In the genomic region with DNA sequence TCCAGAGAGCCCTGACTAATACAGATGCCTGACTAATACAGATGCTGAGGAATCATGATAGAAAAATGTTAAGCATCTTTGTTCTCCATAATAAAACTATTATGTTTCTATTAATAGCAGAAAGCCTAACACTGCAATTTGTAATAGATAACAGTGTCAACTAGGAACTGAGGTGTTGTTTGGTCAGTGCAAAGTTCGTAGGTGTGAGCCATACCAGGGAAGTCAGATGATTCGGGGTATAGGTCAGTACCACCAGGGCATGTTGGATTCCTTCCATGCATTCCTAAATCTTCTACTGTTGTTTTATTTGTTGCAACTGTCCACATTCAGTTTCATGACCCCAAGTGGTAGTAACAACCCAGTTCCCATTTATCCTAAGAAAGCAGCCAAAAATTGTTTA, we compare ENCODE assay signal across 26 mouse cellular contexts.
"Had no signal": no experiment of that assay in that cellular context is flagged by ENCODE, and none has a peak within 500 bp of the region (broad histone marks: within the 10 kb centered on the region; RNA-seq: fewer than 3 reads in every experiment).

No protein-coding gene starts in this region.

- H3K9me3 ChIP-seq: heart, embryonic 10.5 days; heart, embryonic 12.5 days; hindbrain, embryonic 10.5 days; hindbrain, embryonic 12.5 days; kidney, embryonic 15.5 days; limb, embryonic 10.5 days; limb, embryonic 12.5 days; liver, embryonic 12.5 days had no signal

- H3K4me1 ChIP-seq: heart, embryonic 10.5 days; heart, embryonic 12.5 days; hindbrain, embryonic 10.5 days; hindbrain, embryonic 12.5 days; kidney, embryonic 15.5 days; limb, embryonic 10.5 days; limb, embryonic 12.5 days; liver, embryonic 12.5 days had no signal

- H3K27ac ChIP-seq: gastrocnemius, adult 2 months; heart, embryonic 10.5 days; hindbrain, embryonic 10.5 days; hindbrain, embryonic 12.5 days; hindbrain, embryonic 14.5 days; kidney, embryonic 15.5 days; kidney, postnatal 0 days; left cerebral cortex, adult 2 months; limb, embryonic 10.5 days; limb, embryonic 12.5 days; liver, embryonic 12.5 days; liver, embryonic 14.5 days had no signal

- H3K36me3 ChIP-seq: heart, embryonic 10.5 days; heart, embryonic 12.5 days; hindbrain, embryonic 10.5 days; hindbrain, embryonic 12.5 days; kidney, embryonic 15.5 days; limb, embryonic 10.5 days; limb, embryonic 12.5 days; liver, embryonic 12.5 days had no signal

- H3K27me3 ChIP-seq: heart, embryonic 12.5 days; hindbrain, embryonic 12.5 days; kidney, embryonic 15.5 days; limb, embryonic 12.5 days; liver, embryonic 12.5 days had no signal

- H3K4me2 ChIP-seq: heart, embryonic 12.5 days; hindbrain, embryonic 12.5 days; hindbrain, embryonic 14.5 days; kidney, embryonic 15.5 days; limb, embryonic 12.5 days; liver, embryonic 12.5 days had no signal

- DNase-seq: gastrocnemius, adult 2 months; gastrocnemius, postnatal 10 days; gastrocnemius, postnatal 25 days; heart, adult 18-20 months; heart, postnatal 10 days; heart, postnatal 4 days; kidney, adult 11 months; kidney, adult 2 months; kidney, adult 9 months; kidney, postnatal 14 days; kidney, postnatal 36 days; liver had no signal

- H3K4me3 ChIP-seq: gastrocnemius, adult 2 months; heart, embryonic 10.5 days; heart, embryonic 12.5 days; hindbrain, embryonic 10.5 days; hindbrain, embryonic 12.5 days; kidney, embryonic 15.5 days; left cerebral cortex, adult 2 months; limb, embryonic 10.5 days; limb, embryonic 12.5 days; liver, embryonic 12.5 days had no signal

- H3K9ac ChIP-seq: heart, embryonic 12.5 days; hindbrain, embryonic 12.5 days; hindbrain, embryonic 14.5 days; kidney, embryonic 15.5 days; limb, embryonic 12.5 days; liver, embryonic 12.5 days; liver, embryonic 14.5 days had no signal

- ATAC-seq: hindbrain, embryonic 16.5 days; inflammation-experienced regulatory T-cells, adult 6 months; liver, embryonic 12.5 days had no signal
